ENCODE assay signal across 24 mouse cellular contexts in the genomic region with DNA sequence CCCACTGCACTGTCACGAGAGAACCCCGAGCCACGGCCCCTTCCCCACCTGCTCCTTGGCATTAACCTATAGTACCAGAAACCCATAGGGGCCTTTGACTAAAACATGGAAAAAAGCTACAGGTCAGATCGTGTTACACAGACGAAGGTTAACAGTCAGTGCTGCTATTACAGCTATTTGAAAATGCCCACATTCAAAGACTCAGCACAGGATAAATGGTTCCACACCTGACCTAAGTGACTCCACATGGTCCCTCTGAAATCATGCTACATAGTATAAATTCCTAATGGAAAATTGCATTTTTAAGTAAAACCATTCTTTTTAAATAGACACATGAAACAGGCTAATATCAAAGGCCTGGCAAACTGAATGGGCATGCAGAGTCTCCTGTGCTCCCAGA. TPM values are rescaled to one million over a fixed set of nuclear protein-coding genes. Genes with fewer than 3 reads are reported as not detected.
DNase-seq lines count a peak whose midpoint lies in the region; ATAC-seq and TF ChIP-seq lines count a peak whose summit lies in the region.
"Had no signal": no experiment of that assay in that cellular context is flagged by ENCODE, and none has a peak within 500 bp of the region (broad histone marks: within the 10 kb centered on the region; RNA-seq: fewer than 3 reads in every experiment).

No protein-coding gene starts in this region.

- DNase-seq in heart, adult 11 months: peak; percentile 67
- DNase-seq in heart, postnatal 4 days: no peak
- DNase-seq in forelimb bud, embryonic 11.5 days (ENCODE audit: low read depth, low spot score): peak; percentile 48
- no peak for DNase-seq in limb, embryonic 11.5 days (ENCODE audit: low spot score)
- no peak for DNase-seq in Muller cell, postnatal 12 days (ENCODE audit: inconsistent ontology term)
- no peak for DNase-seq in spleen, postnatal 36 days (ENCODE audit: low spot score in 2 of 2)
- DNase-seq: adrenal gland, adult 2 months; adrenal gland, postnatal 10 days; adrenal gland, postnatal 25 days; B cell, adult 2 months; cerebellum, adult 11 months; cerebellum, adult 18-20 months; cerebellum, adult 8-10 months; cerebellum, adult 9-11 months; cerebellum, postnatal 14 days; forebrain, postnatal 0 days had no signal

- H3K27me3 ChIP-seq in limb, embryonic 11.5 days (ENCODE audit: control insufficient read depth, insufficient read depth, low read length): no peaks in the 10 kb centered on the region
- H3K27me3 ChIP-seq in limb, embryonic 13.5 days: no peaks in the 10 kb centered on the region
- H3K27me3 ChIP-seq in intestine, postnatal 0 days (replicated peaks; ENCODE audit: control insufficient read depth, insufficient read depth, low read length): no peaks in the 10 kb centered on the region
- H3K27me3 ChIP-seq: CH12.LX; embryonic facial prominence, embryonic 12.5 days; forebrain, embryonic 13.5 days; forebrain, embryonic 15.5 days had no signal

- H3K27ac ChIP-seq in limb, embryonic 11.5 days (replicated peaks; ENCODE audit: low read depth, low read length): no peak overlapping the region
- H3K27ac ChIP-seq in limb, embryonic 13.5 days: 0 out of 2 replicates have a peak overlapping the region, but pooled peaks have one; percentile 28
- no peak overlapping the region for H3K27ac ChIP-seq in intestine, postnatal 0 days (ENCODE audit: low read depth, low read length)
- H3K27ac ChIP-seq: forebrain, embryonic 13.5 days; forebrain, embryonic 15.5 days had no signal

- TF ChIP-seq CTCF in intestine, postnatal 0 days (IDR thresholded peaks at IDR 0.05; ENCODE audit: low read depth): no peak

- ATAC-seq in limb, embryonic 11.5 days (ENCODE audit: insufficient number of reproducible peaks, low FRiP score, low TSS enrichment, low read depth): peak; percentile 59
- no peak for ATAC-seq in limb, embryonic 13.5 days (ENCODE audit: low FRiP score, low read depth)
- no peak for ATAC-seq in intestine, postnatal 0 days
- ATAC-seq: CD4-positive, CD25-positive, alpha-beta regulatory T cell, adult 4 months; forebrain, embryonic 13.5 days; forebrain, embryonic 15.5 days; forebrain, postnatal 0 days had no signal

- 0 out of 2 replicates have a peak overlapping the region, but pooled peaks have one; percentile 27 for H3K9ac ChIP-seq in limb, embryonic 11.5 days (ENCODE audit: low read length)
- H3K9ac ChIP-seq in limb, embryonic 13.5 days: no peak overlapping the region
- no peak overlapping the region for H3K9ac ChIP-seq in intestine, postnatal 0 days (ENCODE audit: low read depth, low read length)
- H3K9ac ChIP-seq: embryonic facial prominence, embryonic 12.5 days; forebrain, embryonic 13.5 days; forebrain, embryonic 15.5 days; forebrain, postnatal 0 days had no signal

- peaks cover 7% of the 10 kb centered on the region for H3K4me1 ChIP-seq in limb, embryonic 11.5 days (ENCODE audit: control insufficient read depth, insufficient read depth, low read length)
- peaks cover 44% of the 10 kb centered on the region for H3K4me1 ChIP-seq in limb, embryonic 13.5 days
- no peaks in the 10 kb centered on the region for H3K4me1 ChIP-seq in intestine, postnatal 0 days (replicated peaks; ENCODE audit: control insufficient read depth, insufficient read depth, low read length)

- no peak overlapping the region for H3K4me3 ChIP-seq in limb, embryonic 11.5 days (ENCODE audit: low read depth, low read length)
- no peak overlapping the region for H3K4me3 ChIP-seq in limb, embryonic 13.5 days
- H3K4me3 ChIP-seq in intestine, postnatal 0 days (ENCODE audit: low read depth, low read length): no peak overlapping the region
- H3K4me3 ChIP-seq: embryonic facial prominence, embryonic 12.5 days; forebrain, embryonic 13.5 days; forebrain, embryonic 15.5 days had no signal

- H3K9me3 ChIP-seq in limb, embryonic 11.5 days (ENCODE audit: control insufficient read depth, low read length): no peaks in the 10 kb centered on the region
- no peaks in the 10 kb centered on the region for H3K9me3 ChIP-seq in limb, embryonic 13.5 days
- H3K9me3 ChIP-seq in intestine, postnatal 0 days (ENCODE audit: control insufficient read depth): no peaks in the 10 kb centered on the region
- H3K9me3 ChIP-seq: embryonic facial prominence, embryonic 12.5 days; forebrain, embryonic 13.5 days; forebrain, embryonic 15.5 days; G1E had no signal

- H3K36me3 ChIP-seq in limb, embryonic 11.5 days (ENCODE audit: control insufficient read depth, insufficient read depth, low read length): peaks cover 9% of the 10 kb centered on the region
- peaks cover 76% of the 10 kb centered on the region for H3K36me3 ChIP-seq in limb, embryonic 13.5 days
- peaks cover 52% of the 10 kb centered on the region for H3K36me3 ChIP-seq in intestine, postnatal 0 days (ENCODE audit: control insufficient read depth, insufficient read depth)

- 49% methylated on average over 5 of the region's 5 CpGs for WGBS in limb, embryonic 11.5 days
- WGBS in limb, embryonic 13.5 days: 33% methylated on average over 5 of the region's 5 CpGs
- WGBS in intestine, postnatal 0 days: 87% methylated on average over 5 of the region's 5 CpGs

- no peak overlapping the region for H3K4me2 ChIP-seq in limb, embryonic 11.5 days (ENCODE audit: low read depth, severe bottlenecking)
- no peak overlapping the region for H3K4me2 ChIP-seq in limb, embryonic 13.5 days (replicated peaks)
- no peak overlapping the region for H3K4me2 ChIP-seq in intestine, postnatal 0 days (replicated peaks; ENCODE audit: low read depth)
- H3K4me2 ChIP-seq: embryonic facial prominence, embryonic 12.5 days; forebrain, embryonic 13.5 days; forebrain, embryonic 15.5 days had no signal

RNA-seq across cellular contexts. Expression of gene Dicer1, which starts 35.3 kb away (rescaled TPM):
- 10 to 100 TPM; 55.3 to 60.0 TPM for total RNA-seq in heart, postnatal 4 days (2021)
- 36.9 and 38.7 TPM in 2 replicates for polyA plus RNA-seq in limb, embryonic 11.5 days (2014; fragmentation: Nextera tagmentation; extraction: Ambion mirVana)
- polyA plus RNA-seq in limb, embryonic 13.5 days (2015; fragmentation: Nextera tagmentation; extraction: Ambion mirVana): 47.0 and 49.4 TPM in 2 replicates
- polyA plus RNA-seq in intestine, postnatal 0 days (2015; fragmentation: Nextera tagmentation; extraction: Ambion mirVana): 16.0 and 17.6 TPM in 2 replicates

Comparison
In these comparisons a context has a peak if more than half of its experiments do, and no peak if none do; other contexts are left out.
1. DNase-seq: peak in heart, adult 11 months (single experiment) and forelimb bud, embryonic 11.5 days (single experiment); none in heart, postnatal 4 days (single experiment), limb, embryonic 11.5 days (single experiment), Muller cell, postnatal 12 days (single experiment) and spleen, postnatal 36 days (0 of 2).